Mouse (Mus musculus): ENCODE data around the gene Nup210l. TPM values are rescaled to one million over a fixed set of nuclear protein-coding genes. Genes with fewer than 3 reads are reported as not detected.

Gene Nup210l
- polyA plus RNA-seq, 1 experiment from 2014 or later, result 0.53 TPM

DNA sequence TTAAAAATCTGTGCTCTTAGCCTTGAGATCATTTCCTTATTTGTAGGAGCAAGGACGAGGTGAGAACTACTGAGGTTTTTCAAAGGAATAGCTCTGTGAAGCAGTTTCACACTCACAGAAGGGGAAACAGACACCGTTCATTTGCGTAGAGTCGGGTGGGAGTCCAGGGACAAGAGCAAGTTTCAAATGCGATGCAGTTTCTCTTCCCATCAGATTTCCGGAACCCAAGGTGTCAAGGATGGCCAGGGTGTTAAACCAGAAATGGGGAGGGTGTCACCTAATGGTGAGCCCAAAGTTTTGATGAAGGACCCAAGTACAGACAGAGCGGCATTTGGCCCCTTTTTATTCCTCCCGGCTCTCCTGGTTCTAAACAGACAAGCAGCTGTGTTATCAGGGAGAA lies 127.1 kb downstream of the Nup210l start:
- WGBS, result 10% methylated on average over 8 of the region's 8 CpGs
- Histone ChIP-seq H3K4me3 (ENCODE audit: low read depth, low read length) (peak overlapping the region; percentile 83), H3K36me3 (ENCODE audit: control insufficient read depth, insufficient read depth, low read length) (peaks cover 21% of the 10 kb centered on the region), H3K27ac (ENCODE audit: low read depth) (peak overlapping the region; percentile 95; the same call in 1 of the 2 replicates), H3K9me3 (ENCODE audit: control insufficient read depth, low read length) (no peaks in the 10 kb centered on the region; the same call in 1 of the 2 replicates), H3K27me3 (replicated peaks; ENCODE audit: control insufficient read depth, insufficient read depth, low read length) (no peaks in the 10 kb centered on the region), H3K4me2 (ENCODE audit: low read length) (peak overlapping the region; percentile 64), H3K4me1 (replicated peaks; ENCODE audit: control insufficient read depth, insufficient read depth, low read length) (0 out of 2 replicates have a peak, but pooled peaks cover 3% of the 10 kb centered on the region), H3K9ac (ENCODE audit: low read length) (peak overlapping the region; percentile 80)
- DNase-seq (ENCODE audit: low spot score) (no peak), ATAC-seq (replicated peaks; ENCODE audit: low FRiP score, low TSS enrichment, low read depth) (no peak)

DNA sequence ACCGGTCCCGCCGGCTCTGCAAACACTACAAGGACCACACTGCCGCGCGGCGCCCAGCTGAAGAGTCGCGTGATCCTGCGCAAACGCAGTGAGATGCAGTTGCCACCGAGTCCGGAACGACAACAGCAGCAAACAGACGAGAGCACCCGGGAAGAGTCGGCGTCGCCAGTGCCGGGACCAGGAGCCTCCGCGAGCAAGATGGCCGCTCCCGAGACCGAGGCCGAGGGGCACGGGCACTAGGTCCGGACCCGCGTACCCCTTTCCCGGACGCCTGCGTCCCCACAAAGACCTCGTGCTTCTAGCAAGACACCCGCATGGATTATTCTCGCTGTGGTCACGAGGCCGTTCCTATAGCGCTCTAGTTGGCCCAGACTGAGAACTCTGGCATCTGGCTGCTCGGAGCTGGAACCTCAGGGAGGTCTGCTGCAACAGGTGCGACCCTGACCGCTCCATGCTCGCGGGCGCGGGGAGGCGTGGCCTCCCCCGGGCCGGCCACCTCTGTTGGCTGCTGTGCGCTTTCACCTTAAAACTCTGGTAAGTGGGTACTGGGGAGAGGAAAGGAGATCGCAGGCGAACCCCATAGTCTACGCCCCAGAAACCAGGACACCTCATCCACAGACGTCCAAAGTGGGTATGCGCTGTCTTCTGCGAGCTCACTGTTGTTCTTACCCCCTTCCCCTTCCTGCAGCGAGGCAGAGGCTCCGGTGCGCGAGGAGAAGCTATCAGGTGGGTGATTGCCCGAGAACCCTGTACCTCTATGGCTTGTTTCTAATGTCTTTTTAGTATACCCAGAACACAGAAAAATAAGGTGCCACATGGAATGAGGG lies 127.8 kb downstream of the Nup210l start, which contains the start of gene Jtb:
Gene Jtb (plus strand): TSS at position 91 of the 827 bp plus-strand sequence.
- H3K36me3 ChIP-seq (ENCODE audit: control insufficient read depth, insufficient read depth, low read length), result peaks cover 21% of the 10 kb centered on the region
- H3K9me3 ChIP-seq (ENCODE audit: control insufficient read depth, low read length), result no peaks in the 10 kb centered on the region; the same call in 1 of the 2 replicates
- peak within 1 kb of the TSS; percentile 95 for H3K27ac ChIP-seq (ENCODE audit: low read depth)
- DNase-seq (ENCODE audit: low spot score) (peak; percentile 94), ATAC-seq (replicated peaks; ENCODE audit: low FRiP score, low TSS enrichment, low read depth) (peak; percentile 97)
- peak within 1 kb of the TSS; percentile 80 for H3K9ac ChIP-seq (ENCODE audit: low read length)
- H3K27me3 ChIP-seq (replicated peaks; ENCODE audit: control insufficient read depth, insufficient read depth, low read length), result no peaks in the 10 kb centered on the region
- H3K4me1 ChIP-seq (replicated peaks; ENCODE audit: control insufficient read depth, insufficient read depth, low read length), result 0 out of 2 replicates have a peak, but pooled peaks cover 3% of the 10 kb centered on the region
- H3K4me3 ChIP-seq (ENCODE audit: low read depth, low read length), result peak within 1 kb of the TSS; percentile 83
- 0% methylated on average over 61 of the region's 61 CpGs for WGBS
- H3K4me2 ChIP-seq (ENCODE audit: low read length), result peak within 1 kb of the TSS; percentile 64

DNA sequence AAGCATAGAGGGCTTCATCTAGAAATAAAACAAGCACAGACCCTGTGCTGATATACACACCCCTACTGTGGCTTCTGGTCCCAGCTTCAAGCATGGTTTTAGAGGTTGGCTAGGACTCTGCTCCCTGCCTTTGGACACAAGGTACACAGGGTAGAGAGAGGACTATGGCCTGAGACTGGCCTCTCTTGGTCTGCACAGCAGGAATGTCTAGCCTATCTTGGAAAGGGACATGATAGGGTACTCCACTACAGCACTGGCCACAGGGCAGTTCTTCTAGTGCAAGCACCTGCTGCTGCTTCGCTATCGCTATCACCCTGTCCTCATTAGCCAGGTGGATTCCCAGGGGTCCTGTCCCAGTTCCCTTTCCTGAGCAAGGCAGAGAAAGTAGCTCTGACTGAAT lies 137.3 kb downstream of the Nup210l start:
- ATAC-seq (replicated peaks; ENCODE audit: low FRiP score, low TSS enrichment, low read depth) (no peak), DNase-seq (ENCODE audit: low spot score) (no peak)
- 93% methylated on average over 2 of the region's 2 CpGs for WGBS
- Histone ChIP-seq H3K27ac (ENCODE audit: low read depth) (no peak overlapping the region), H3K4me2 (ENCODE audit: low read length) (no peak overlapping the region), H3K4me1 (replicated peaks; ENCODE audit: control insufficient read depth, insufficient read depth, low read length) (peaks cover 9% of the 10 kb centered on the region), H3K27me3 (replicated peaks; ENCODE audit: control insufficient read depth, insufficient read depth, low read length) (no peaks in the 10 kb centered on the region), H3K9me3 (ENCODE audit: control insufficient read depth, low read length) (no peaks in the 10 kb centered on the region), H3K9ac (ENCODE audit: low read length) (no peak overlapping the region), H3K4me3 (ENCODE audit: low read depth, low read length) (no peak overlapping the region), H3K36me3 (ENCODE audit: control insufficient read depth, insufficient read depth, low read length) (0 out of 2 replicates have a peak, but pooled peaks cover 3% of the 10 kb centered on the region)

DNA sequence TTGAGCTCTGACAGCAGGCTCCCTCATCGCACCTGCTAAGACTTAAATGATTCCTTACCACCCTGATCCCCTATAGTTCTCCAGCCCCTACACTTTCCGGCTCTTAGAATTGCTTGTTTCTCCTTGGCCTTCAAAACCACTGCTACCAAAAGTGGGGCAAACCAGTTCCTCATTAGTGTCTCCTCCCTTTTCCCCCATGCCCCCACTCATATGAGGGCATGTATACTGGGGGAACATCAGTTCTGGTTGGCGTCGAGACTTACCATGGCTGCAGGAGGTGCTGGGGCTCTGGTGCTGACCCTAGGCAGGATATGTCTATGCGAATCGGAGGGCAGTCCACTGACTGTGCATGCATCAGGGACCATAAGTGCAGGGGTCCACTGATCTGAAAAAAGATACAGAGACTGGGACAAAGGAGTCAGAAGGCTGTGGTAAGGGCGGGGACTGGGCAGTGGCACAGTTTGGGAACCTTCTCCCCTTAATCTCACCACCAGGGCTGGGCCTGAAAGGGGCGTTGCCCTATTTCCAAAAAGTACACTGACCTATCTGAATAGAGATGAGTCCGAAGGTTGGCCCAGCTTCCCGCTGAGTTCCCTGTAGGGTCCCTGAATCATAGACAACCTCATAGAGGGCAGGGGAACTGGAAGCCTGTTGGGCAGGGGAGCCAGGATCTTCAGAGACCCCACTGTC lies 137.9 kb downstream of the Nup210l start:
- no peak overlapping the region for H3K27ac ChIP-seq (ENCODE audit: low read depth)
- 80% methylated on average over 10 of the region's 10 CpGs for WGBS
- H3K4me1 ChIP-seq (replicated peaks; ENCODE audit: control insufficient read depth, insufficient read depth, low read length), result peaks cover 9% of the 10 kb centered on the region
- no peak for DNase-seq (ENCODE audit: low spot score)
- no peaks in the 10 kb centered on the region for H3K27me3 ChIP-seq (replicated peaks; ENCODE audit: control insufficient read depth, insufficient read depth, low read length)
- H3K9me3 ChIP-seq (ENCODE audit: control insufficient read depth, low read length), result no peaks in the 10 kb centered on the region
- no peak for ATAC-seq (replicated peaks; ENCODE audit: low FRiP score, low TSS enrichment, low read depth)
- H3K4me3 ChIP-seq (ENCODE audit: low read depth, low read length), result no peak overlapping the region
- peak overlapping the region; percentile 68; the same call in 1 of the 2 replicates for H3K4me2 ChIP-seq (ENCODE audit: low read length)
- 0 out of 2 replicates have a peak, but pooled peaks cover 3% of the 10 kb centered on the region for H3K36me3 ChIP-seq (ENCODE audit: control insufficient read depth, insufficient read depth, low read length)
- H3K9ac ChIP-seq (ENCODE audit: low read length), result no peak overlapping the region

DNA sequence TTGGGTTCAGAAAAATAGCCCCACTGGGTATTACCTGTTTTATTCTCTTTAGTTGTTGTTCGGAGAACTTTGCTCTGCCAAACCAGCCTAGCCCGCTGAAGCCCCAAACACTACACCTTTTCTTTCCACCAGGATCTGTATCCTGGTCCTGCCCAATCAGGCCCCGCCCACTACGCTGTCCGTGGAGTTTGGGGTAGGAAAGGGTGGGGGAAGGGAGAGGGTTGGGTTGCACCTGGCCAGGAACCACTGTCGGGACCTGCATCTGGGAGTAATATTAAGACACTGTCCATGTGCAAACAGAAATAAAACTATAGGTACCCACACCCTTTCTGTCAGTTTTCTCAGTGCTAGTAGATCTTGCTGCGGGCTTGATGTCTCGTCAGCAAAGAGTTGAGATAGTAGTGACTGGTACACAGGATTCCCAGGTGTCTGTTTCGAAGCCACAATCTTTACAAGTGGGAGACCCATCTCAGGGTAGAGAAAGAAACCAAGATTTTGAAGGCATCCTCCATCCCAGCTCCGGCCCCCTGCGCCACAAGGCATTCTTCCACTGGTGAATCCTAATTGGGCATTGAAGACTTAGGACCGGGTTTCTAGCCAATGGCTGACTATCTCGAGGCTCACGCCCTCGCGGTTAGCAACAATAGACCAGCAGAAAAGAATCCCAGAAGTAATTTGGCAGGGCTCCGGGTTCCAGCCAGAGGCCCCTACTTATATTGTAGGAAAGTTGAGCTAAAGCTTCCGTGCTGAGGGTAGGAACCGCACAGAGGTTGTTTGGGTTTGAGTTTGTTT lies 139.2 kb downstream of the Nup210l start, which contains the start of gene Creb3l4:
Gene Creb3l4 (minus strand): TSS at position 529 of the 792 bp plus-strand sequence.
- no peaks in the 10 kb centered on the region for H3K36me3 ChIP-seq (ENCODE audit: control insufficient read depth, insufficient read depth, low read length)
- H3K9ac ChIP-seq (ENCODE audit: low read length), result peak within 1 kb of the TSS; percentile 35
- 4% methylated on average over 19 of the region's 19 CpGs for WGBS
- no peaks in the 10 kb centered on the region for H3K27me3 ChIP-seq (replicated peaks; ENCODE audit: control insufficient read depth, insufficient read depth, low read length)
- DNase-seq (ENCODE audit: low spot score), result peak; percentile 73
- H3K4me1 ChIP-seq (replicated peaks; ENCODE audit: control insufficient read depth, insufficient read depth, low read length), result peaks cover 12% of the 10 kb centered on the region
- no peaks in the 10 kb centered on the region for H3K9me3 ChIP-seq (ENCODE audit: control insufficient read depth, low read length)
- ATAC-seq (replicated peaks; ENCODE audit: low FRiP score, low TSS enrichment, low read depth), result peak; percentile 48
- peak within 1 kb of the TSS; percentile 12 for H3K27ac ChIP-seq (ENCODE audit: low read depth)
- peak within 1 kb of the TSS; percentile 37 for H3K4me3 ChIP-seq (ENCODE audit: low read depth, low read length)
- peak within 1 kb of the TSS; percentile 68 for H3K4me2 ChIP-seq (ENCODE audit: low read length)

DNA sequence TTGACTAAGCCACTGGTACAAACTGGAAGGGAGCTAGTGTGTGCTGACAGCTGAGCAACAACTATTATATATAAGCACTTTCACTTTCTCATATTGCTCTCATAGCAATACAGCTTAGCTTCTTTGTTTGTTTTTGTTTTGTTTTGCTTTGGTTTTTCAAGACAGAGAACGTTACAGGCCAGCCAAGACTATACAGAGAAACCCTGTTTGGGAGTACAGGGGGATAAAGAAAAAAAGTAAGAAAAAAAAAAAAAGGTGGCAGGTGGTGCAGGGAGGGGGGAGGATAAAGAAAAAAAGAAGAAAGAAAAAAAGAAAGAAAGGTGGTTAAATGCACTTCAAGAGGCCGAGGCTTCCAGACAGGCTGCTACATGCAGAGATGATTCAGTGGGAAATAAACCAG lies 141.5 kb downstream of the Nup210l start:
- Histone ChIP-seq H3K4me2 (ENCODE audit: low read length) (no peak overlapping the region), H3K36me3 (ENCODE audit: control insufficient read depth, insufficient read depth, low read length) (peaks cover 6% of the 10 kb centered on the region), H3K4me3 (ENCODE audit: low read depth, low read length) (no peak overlapping the region), H3K9me3 (ENCODE audit: control insufficient read depth, low read length) (no peaks in the 10 kb centered on the region), H3K4me1 (replicated peaks; ENCODE audit: control insufficient read depth, insufficient read depth, low read length) (peaks cover 17% of the 10 kb centered on the region), H3K27me3 (replicated peaks; ENCODE audit: control insufficient read depth, insufficient read depth, low read length) (no peaks in the 10 kb centered on the region), H3K27ac (ENCODE audit: low read depth) (no peak overlapping the region), H3K9ac (ENCODE audit: low read length) (no peak overlapping the region)
- no peak for ATAC-seq (replicated peaks; ENCODE audit: low FRiP score, low TSS enrichment, low read depth)
- no peak for DNase-seq (ENCODE audit: low spot score)
- 73% methylated on average over 2 of the region's 2 CpGs for WGBS

DNA sequence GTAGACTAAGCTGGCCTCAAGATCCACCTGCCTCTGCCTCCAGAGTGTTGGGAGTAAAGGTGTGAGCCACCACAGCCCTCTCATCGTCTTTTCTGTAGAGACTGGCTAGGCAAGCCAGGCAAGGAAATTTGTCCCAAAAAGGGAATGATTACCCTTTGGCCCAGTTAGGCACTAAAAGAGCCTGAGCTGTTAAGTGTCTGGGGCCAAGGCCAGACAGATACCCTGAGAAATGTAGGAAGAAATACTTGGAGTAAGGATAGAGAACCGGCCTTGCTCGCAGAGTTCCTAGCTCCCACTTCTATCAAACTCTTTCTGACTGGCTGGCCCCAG lies 143.7 kb downstream of the Nup210l start:
- Histone ChIP-seq H3K9ac (ENCODE audit: low read length) (peak overlapping the region; percentile 81), H3K4me1 (replicated peaks; ENCODE audit: control insufficient read depth, insufficient read depth, low read length) (peaks cover 15% of the 10 kb centered on the region), H3K27me3 (replicated peaks; ENCODE audit: control insufficient read depth, insufficient read depth, low read length) (no peaks in the 10 kb centered on the region), H3K27ac (ENCODE audit: low read depth) (peak overlapping the region; percentile 95), H3K4me2 (ENCODE audit: low read length) (peak overlapping the region; percentile 93), H3K9me3 (ENCODE audit: control insufficient read depth, low read length) (no peaks in the 10 kb centered on the region), H3K4me3 (ENCODE audit: low read depth, low read length) (peak overlapping the region; percentile 79), H3K36me3 (ENCODE audit: control insufficient read depth, insufficient read depth, low read length) (peaks cover 19% of the 10 kb centered on the region)
- no peak for DNase-seq (ENCODE audit: low spot score)
- ATAC-seq (replicated peaks; ENCODE audit: low FRiP score, low TSS enrichment, low read depth), result peak; percentile 38
- WGBS, result under 1% methylated on average over 3 of the region's 3 CpGs
